Mouse (Mus musculus): ENCODE data around the gene Tmtc1.

The Tmtc1 gene

GRCm38 (mm10) chr6:148375618-148376209, 68.5 kb downstream of the Tmtc1 start:
- H3K4me3 ChIP-seq (replicated peaks; ENCODE audit: low read length), result no peak overlapping the region
- no peaks in the 10 kb centered on the region for H3K36me3 ChIP-seq (ENCODE audit: insufficient read depth, low read length)
- TF ChIP-seq NANOG (IDR thresholded peaks at IDR 0.05; ENCODE audit: borderline replicate concordance, low read length), result no peak
- TF ChIP-seq POU5F1 (IDR thresholded peaks at IDR 0.05; ENCODE audit: borderline replicate concordance, low read length), result no peak
- TF ChIP-seq CTCF (conservative IDR thresholded peaks at IDR 0.05; ENCODE audit: low read length), result no peak
- no peaks in the 10 kb centered on the region for H3K9me3 ChIP-seq (ENCODE audit: low read length)
- H3K4me1 ChIP-seq (replicated peaks; ENCODE audit: low read depth, low read length), result no peaks in the 10 kb centered on the region
- 0 out of 2 replicates have a peak, but pooled peaks cover 4% of the 10 kb centered on the region for H3K27me3 ChIP-seq (ENCODE audit: insufficient read depth, low read length)

DNA sequence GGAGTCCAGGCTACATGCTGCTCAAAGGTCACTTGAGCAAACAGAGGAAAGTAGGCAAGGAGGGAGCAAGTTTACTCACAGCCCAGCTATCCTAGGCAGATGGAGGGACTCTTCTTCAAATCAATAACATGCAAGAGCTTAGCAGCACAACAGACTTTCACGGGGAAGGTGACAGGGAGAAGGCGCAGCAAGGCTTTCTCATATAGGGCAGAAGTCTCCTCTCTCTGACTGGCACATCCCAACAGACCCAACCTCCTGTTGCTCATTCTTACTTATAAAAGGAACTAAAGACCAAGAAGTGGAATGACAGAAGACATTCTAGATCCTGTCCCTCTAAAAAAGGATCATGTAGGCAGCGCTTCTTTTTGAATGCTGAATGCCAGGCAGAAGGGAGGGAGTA, 69.2 kb downstream of the Tmtc1 start:
- H3K4me1 ChIP-seq (replicated peaks; ENCODE audit: low read depth, low read length), result no peaks in the 10 kb centered on the region
- TF ChIP-seq POU5F1 (IDR thresholded peaks at IDR 0.05; ENCODE audit: borderline replicate concordance, low read length), result no peak
- no peak for TF ChIP-seq NANOG (IDR thresholded peaks at IDR 0.05; ENCODE audit: borderline replicate concordance, low read length)
- no peak for TF ChIP-seq CTCF (conservative IDR thresholded peaks at IDR 0.05; ENCODE audit: low read length)
- H3K4me3 ChIP-seq (replicated peaks; ENCODE audit: low read length), result no peak overlapping the region
- H3K36me3 ChIP-seq (ENCODE audit: insufficient read depth, low read length), result no peaks in the 10 kb centered on the region
- 0 out of 2 replicates have a peak, but pooled peaks cover 4% of the 10 kb centered on the region for H3K27me3 ChIP-seq (ENCODE audit: insufficient read depth, low read length)
- no peaks in the 10 kb centered on the region for H3K9me3 ChIP-seq (ENCODE audit: low read length)

GRCm38 (mm10) chr6:148373444-148373843, 70.7 kb downstream of the Tmtc1 start:
- no peaks in the 10 kb centered on the region for H3K9me3 ChIP-seq (ENCODE audit: low read length)
- no peaks in the 10 kb centered on the region for H3K4me1 ChIP-seq (replicated peaks; ENCODE audit: low read depth, low read length)
- H3K36me3 ChIP-seq (ENCODE audit: insufficient read depth, low read length), result no peaks in the 10 kb centered on the region
- TF ChIP-seq CTCF (conservative IDR thresholded peaks at IDR 0.05; ENCODE audit: low read length) (no peak), NANOG (IDR thresholded peaks at IDR 0.05; ENCODE audit: borderline replicate concordance, low read length) (no peak), POU5F1 (IDR thresholded peaks at IDR 0.05; ENCODE audit: borderline replicate concordance, low read length) (no peak)
- 0 out of 2 replicates have a peak, but pooled peaks cover 4% of the 10 kb centered on the region for H3K27me3 ChIP-seq (ENCODE audit: insufficient read depth, low read length)
- no peak overlapping the region for H3K4me3 ChIP-seq (replicated peaks; ENCODE audit: low read length)

- Histone ChIP-seq H3K4me1 (replicated peaks; ENCODE audit: low read depth, low read length) (no peaks in the 10 kb centered on the region), H3K36me3 (ENCODE audit: insufficient read depth, low read length) (no peaks in the 10 kb centered on the region), H3K27me3 (ENCODE audit: insufficient read depth, low read length) (no peaks in the 10 kb centered on the region), H3K9me3 (ENCODE audit: low read length) (no peaks in the 10 kb centered on the region), H3K4me3 (replicated peaks; ENCODE audit: low read length) (no peak overlapping the region)
- TF ChIP-seq CTCF (conservative IDR thresholded peaks at IDR 0.05; ENCODE audit: low read length), result peak; percentile 84
- no peak for TF ChIP-seq NANOG (IDR thresholded peaks at IDR 0.05; ENCODE audit: borderline replicate concordance, low read length)
Observed at GRCm38 (mm10) chr6:148371223-148371622, 73.0 kb downstream of the Tmtc1 start.

DNA sequence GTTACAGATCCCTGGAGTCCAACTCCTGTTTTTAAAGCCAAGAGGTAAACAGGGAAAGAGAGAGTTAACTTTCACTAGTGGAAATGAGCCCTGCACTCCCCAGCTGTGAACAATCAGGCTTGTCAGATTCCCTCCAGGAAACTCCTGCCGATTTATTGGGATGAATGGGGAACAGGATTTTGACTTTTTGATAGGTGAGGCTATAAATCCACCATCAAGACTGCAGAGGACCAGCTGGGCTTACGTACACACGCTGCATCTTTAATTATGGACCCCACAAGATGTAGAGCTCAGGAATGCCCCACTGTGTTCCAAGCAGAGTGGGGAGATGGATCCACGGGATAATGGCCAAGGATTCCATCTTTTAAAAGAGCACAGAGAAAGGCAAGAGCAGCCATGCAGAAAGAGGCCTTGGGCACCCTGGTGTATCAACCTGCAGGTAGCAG, 77.1 kb downstream of the Tmtc1 start:
- H3K4me3 ChIP-seq (replicated peaks; ENCODE audit: low read length), result no peak overlapping the region
- TF ChIP-seq POU5F1 (IDR thresholded peaks at IDR 0.05; ENCODE audit: borderline replicate concordance, low read length) (no peak), NANOG (IDR thresholded peaks at IDR 0.05; ENCODE audit: borderline replicate concordance, low read length) (no peak)
- no peaks in the 10 kb centered on the region for H3K27me3 ChIP-seq (ENCODE audit: insufficient read depth, low read length)
- no peaks in the 10 kb centered on the region for H3K9me3 ChIP-seq (ENCODE audit: low read length)
- H3K4me1 ChIP-seq (replicated peaks; ENCODE audit: low read depth, low read length), result no peaks in the 10 kb centered on the region
- no peaks in the 10 kb centered on the region for H3K36me3 ChIP-seq (ENCODE audit: insufficient read depth, low read length)

DNA sequence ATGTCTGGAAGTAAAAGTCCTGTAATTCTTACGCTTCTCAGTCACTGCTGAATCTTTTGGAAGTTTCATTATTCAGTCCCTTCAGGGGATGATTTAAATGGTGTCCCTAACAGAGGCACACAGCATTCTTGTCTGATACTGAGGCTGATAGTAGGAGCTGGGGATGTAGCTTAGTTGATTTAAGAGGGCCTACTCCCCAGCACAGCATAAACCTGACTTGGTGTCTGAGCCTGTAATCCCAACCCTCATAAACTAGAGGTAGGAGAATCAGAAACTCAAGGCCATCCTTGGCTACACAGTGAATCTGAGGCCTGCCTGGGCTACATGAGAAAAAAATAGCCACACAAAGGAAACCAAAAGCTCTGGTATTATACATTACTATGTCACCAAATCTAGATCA, 77.6 kb downstream of the Tmtc1 start:
- H3K4me3 ChIP-seq (replicated peaks; ENCODE audit: low read length), result no peak overlapping the region
- TF ChIP-seq NANOG (IDR thresholded peaks at IDR 0.05; ENCODE audit: borderline replicate concordance, low read length), result no peak
- no peak for TF ChIP-seq POU5F1 (IDR thresholded peaks at IDR 0.05; ENCODE audit: borderline replicate concordance, low read length)
- no peak for TF ChIP-seq CTCF (conservative IDR thresholded peaks at IDR 0.05; ENCODE audit: low read length)
- no peaks in the 10 kb centered on the region for H3K27me3 ChIP-seq (ENCODE audit: insufficient read depth, low read length)
- H3K9me3 ChIP-seq (ENCODE audit: low read length), result no peaks in the 10 kb centered on the region
- H3K4me1 ChIP-seq (replicated peaks; ENCODE audit: low read depth, low read length), result no peaks in the 10 kb centered on the region
- H3K36me3 ChIP-seq (ENCODE audit: insufficient read depth, low read length), result no peaks in the 10 kb centered on the region

- Histone ChIP-seq H3K4me3 (replicated peaks; ENCODE audit: low read length) (no peak overlapping the region), H3K27me3 (ENCODE audit: insufficient read depth, low read length) (no peaks in the 10 kb centered on the region), H3K9me3 (ENCODE audit: low read length) (no peaks in the 10 kb centered on the region), H3K4me1 (replicated peaks; ENCODE audit: low read depth, low read length) (peaks cover 8% of the 10 kb centered on the region), H3K36me3 (ENCODE audit: insufficient read depth, low read length) (no peaks in the 10 kb centered on the region)
- TF ChIP-seq NANOG (IDR thresholded peaks at IDR 0.05; ENCODE audit: borderline replicate concordance, low read length) (no peak), POU5F1 (IDR thresholded peaks at IDR 0.05; ENCODE audit: borderline replicate concordance, low read length) (no peak), CTCF (conservative IDR thresholded peaks at IDR 0.05; ENCODE audit: low read length) (no peak)
Observed at GRCm38 (mm10) chr6:148363162-148363561, 81.0 kb downstream of the Tmtc1 start.

- Histone ChIP-seq H3K27me3 (ENCODE audit: insufficient read depth, low read length) (no peaks in the 10 kb centered on the region), H3K36me3 (ENCODE audit: insufficient read depth, low read length) (peaks cover 3% of the 10 kb centered on the region; the same call in 1 of the 2 replicates), H3K4me3 (replicated peaks; ENCODE audit: low read length) (no peak overlapping the region), H3K9me3 (ENCODE audit: low read length) (no peaks in the 10 kb centered on the region), H3K4me1 (replicated peaks; ENCODE audit: low read depth, low read length) (peaks cover 11% of the 10 kb centered on the region)
- TF ChIP-seq CTCF (conservative IDR thresholded peaks at IDR 0.05; ENCODE audit: low read length) (no peak), NANOG (IDR thresholded peaks at IDR 0.05; ENCODE audit: borderline replicate concordance, low read length) (no peak), POU5F1 (IDR thresholded peaks at IDR 0.05; ENCODE audit: borderline replicate concordance, low read length) (no peak)
Observed at GRCm38 (mm10) chr6:148362475-148362874, 81.7 kb downstream of the Tmtc1 start.

DNA sequence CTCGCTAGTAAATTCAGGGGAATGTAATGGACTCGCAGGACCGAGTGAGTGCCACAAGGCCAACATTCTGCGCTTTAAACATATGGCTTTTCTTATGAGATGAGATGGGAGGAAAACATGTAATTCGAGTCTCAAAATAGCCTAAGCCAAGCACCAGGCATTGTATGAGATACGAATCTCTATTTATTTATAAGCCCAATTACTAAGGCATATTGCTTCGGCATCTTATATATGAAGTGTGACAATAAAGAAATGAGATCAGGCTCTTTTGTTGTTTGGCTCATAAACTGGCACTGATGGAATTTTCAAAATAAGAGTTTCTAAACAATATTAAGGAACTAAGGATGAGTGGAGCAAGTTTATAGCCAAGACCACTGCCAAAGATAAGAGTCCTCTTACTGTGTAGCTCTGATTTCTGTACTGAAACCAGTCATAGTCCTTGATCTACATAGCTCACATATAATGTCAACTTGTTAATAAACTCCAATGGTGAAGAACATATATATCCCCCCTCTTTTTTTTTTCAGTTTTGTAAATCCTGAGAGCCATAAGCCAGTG, 84.8 kb downstream of the Tmtc1 start:
- H3K36me3 ChIP-seq (ENCODE audit: insufficient read depth, low read length), result peaks cover 28% of the 10 kb centered on the region
- H3K27me3 ChIP-seq (ENCODE audit: insufficient read depth, low read length), result no peaks in the 10 kb centered on the region

More for the DNA sequence above, 84.8 kb downstream of the Tmtc1 start:
- Histone ChIP-seq H3K9me3 (ENCODE audit: low read length) (no peaks in the 10 kb centered on the region), H3K4me3 (replicated peaks; ENCODE audit: low read length) (peak overlapping the region; percentile 75), H3K4me1 (replicated peaks; ENCODE audit: low read depth, low read length) (peaks cover 24% of the 10 kb centered on the region)
- no peak for TF ChIP-seq POU5F1 (IDR thresholded peaks at IDR 0.05; ENCODE audit: borderline replicate concordance, low read length)
- no peak for TF ChIP-seq CTCF (conservative IDR thresholded peaks at IDR 0.05; ENCODE audit: low read length)
- TF ChIP-seq NANOG (IDR thresholded peaks at IDR 0.05; ENCODE audit: borderline replicate concordance, low read length), result no peak

Measured in E14TG2a.4 (cell line).